Mouse (Mus musculus) intestine, postnatal 0 days (tissue): ENCODE data around the gene Stom. TPM values are rescaled to one million over a fixed set of nuclear protein-coding genes. Genes with fewer than 3 reads are reported as not detected.

Source experiments
- ATAC-seq: fragments of 200-750 bp; cut with Nextera tagmentation; 2 replicates; pipeline ENCODE4 v1.8.0; 2017; ENCODE audit warnings: mild to moderate bottlenecking, moderate TSS enrichment, moderate library complexity
- H3K27ac ChIP-seq: fragments of 300-500 bp; sonication (generic); 2 replicates; pipeline ENCODE4 v1.5.1; 2014; ENCODE audit warnings: mild to moderate bottlenecking, low read depth, low read length, moderate library complexity
- H3K27me3 ChIP-seq: fragments of 300-500 bp; sonication (generic); replicated peaks from 2 replicates; pipeline ENCODE4 v1.6.1; 2014; ENCODE audit warnings: low read length, mixed read lengths; ENCODE audit not compliant: control insufficient read depth, insufficient read depth
- H3K36me3 ChIP-seq: fragments of 300-500 bp; sonication (generic); 2 replicates; pipeline ENCODE4 v1.6.1; 2014; ENCODE audit warnings: mild to moderate bottlenecking, moderate library complexity; ENCODE audit not compliant: control insufficient read depth, insufficient read depth
- H3K4me1 ChIP-seq: fragments of 300-500 bp; sonication (generic); replicated peaks from 2 replicates; pipeline ENCODE4 v1.6.1; 2014; ENCODE audit warnings: antibody characterized with exemption, low read length, mixed read lengths; ENCODE audit not compliant: control insufficient read depth, insufficient read depth
- H3K4me2 ChIP-seq: fragments of 300-500 bp; sonication (generic); replicated peaks from 2 replicates; pipeline ENCODE4 v1.6.1; 2014; ENCODE audit warnings: low read depth, mild to moderate bottlenecking, moderate library complexity
- H3K4me3 ChIP-seq: fragments of 300-500 bp; sonication (generic); 2 replicates; pipeline ENCODE4 v1.5.1; 2014; ENCODE audit warnings: low read depth, low read length
- H3K9ac ChIP-seq: fragments of 300-500 bp; sonication (generic); 2 replicates; pipeline ENCODE4 v1.6.1; 2014; ENCODE audit warnings: mild to moderate bottlenecking, low read depth, low read length
- H3K9me3 ChIP-seq: fragments of 300-500 bp; sonication (generic); 2 replicates; pipeline ENCODE4 v1.6.1; 2016; ENCODE audit warnings: mixed run types; ENCODE audit not compliant: control insufficient read depth
- CTCF ChIP-seq: sonication (generic); IDR thresholded peaks from 2 replicates; pipeline ENCODE4 v1.5.1; 2016; ENCODE audit warnings: low read depth, mild to moderate bottlenecking, control low read depth, antibody characterized with exemption, moderate library complexity
- WGBS: fragments of 180-500 bp; shearing (Covaris S2); extraction: QIAGEN DNeasy Blood & Tissue Kit; methylation state at CpG from one replicate; pipeline ENCODE4 v1.1.7; 2014; 5-methylcytosine and 5-hydroxymethylcytosine counted together
- polyA plus RNA-seq: library from polyadenylated mRNA; unstranded; fragments of >200 nt; fragmentation: Nextera tagmentation; extraction: Ambion mirVana; gene quantifications from 2 replicates; pipeline ENCODE4 v1.2.1, GENCODE M21; 2015

Stom gene
- polyA plus RNA-seq, 1 experiment from 2014 or later = 45.6 TPM

- Histone ChIP-seq H3K4me3 (no peak overlapping the region), H3K36me3 (peaks cover 3% of the 10 kb centered on the region; the same call in 1 of the 2 replicates), H3K9ac (no peak overlapping the region), H3K27ac (peak overlapping the region; percentile 54; the same call in 1 of the 2 replicates), H3K9me3 (no peaks in the 10 kb centered on the region), H3K4me1 (peaks cover 13% of the 10 kb centered on the region; the same call in 1 of the 2 replicates), H3K4me2 (no peak overlapping the region), H3K27me3 (no peaks in the 10 kb centered on the region)
- TF ChIP-seq CTCF = no peak
- ATAC-seq = no peak
- 81% methylated on average over 6 of the region's 6 CpGs for WGBS
Observed at GRCm38 (mm10) chr2:35272881-35273280, 63.9 kb downstream of the Stom start.

- ATAC-seq = no peak
- Histone ChIP-seq H3K9me3 (no peaks in the 10 kb centered on the region), H3K4me2 (no peak overlapping the region), H3K4me3 (no peak overlapping the region), H3K36me3 (peaks cover 3% of the 10 kb centered on the region; the same call in 1 of the 2 replicates), H3K9ac (no peak overlapping the region), H3K4me1 (peaks cover 11% of the 10 kb centered on the region; the same call in 1 of the 2 replicates), H3K27me3 (no peaks in the 10 kb centered on the region), H3K27ac (no peak overlapping the region)
- 24% methylated on average over 2 of the region's 2 CpGs for WGBS
- TF ChIP-seq CTCF = no peak
Observed at GRCm38 (mm10) chr2:35271817-35272216, 65.0 kb downstream of the Stom start.

- no peak overlapping the region for H3K27ac ChIP-seq
- no peak overlapping the region for H3K4me2 ChIP-seq
- H3K4me3 ChIP-seq = no peak overlapping the region
- no peaks in the 10 kb centered on the region for H3K27me3 ChIP-seq
- no peak overlapping the region for H3K9ac ChIP-seq
- WGBS = 20% methylated on average over 10 of the region's 10 CpGs
- no peaks in the 10 kb centered on the region for H3K9me3 ChIP-seq
- no peak for ATAC-seq
- peaks cover 19% of the 10 kb centered on the region; the same call in 1 of the 2 replicates for H3K4me1 ChIP-seq
- peak; percentile 89 for TF ChIP-seq CTCF
- H3K36me3 ChIP-seq = peaks cover 3% of the 10 kb centered on the region; the same call in 1 of the 2 replicates
Observed at GRCm38 (mm10) chr2:35270531-35270984, 66.2 kb downstream of the Stom start.

- Histone ChIP-seq H3K27me3 (no peaks in the 10 kb centered on the region), H3K9ac (no peak overlapping the region), H3K27ac (no peak overlapping the region), H3K4me2 (no peak overlapping the region), H3K9me3 (no peaks in the 10 kb centered on the region), H3K36me3 (peaks cover 2% of the 10 kb centered on the region; the same call in 1 of the 2 replicates), H3K4me1 (peaks cover 19% of the 10 kb centered on the region; the same call in 1 of the 2 replicates), H3K4me3 (no peak overlapping the region)
- 82% methylated on average over 4 of the region's 4 CpGs for WGBS
- ATAC-seq = no peak
- TF ChIP-seq CTCF = no peak
Observed at GRCm38 (mm10) chr2:35269716-35270260, 67.0 kb downstream of the Stom start.

GRCm38 (mm10) chr2:35269136-35269535, 67.6 kb downstream of the Stom start:
- Histone ChIP-seq H3K27me3 (no peaks in the 10 kb centered on the region), H3K36me3 (no peaks in the 10 kb centered on the region), H3K9ac (no peak overlapping the region), H3K4me1 (peaks cover 19% of the 10 kb centered on the region; the same call in 1 of the 2 replicates), H3K4me2 (no peak overlapping the region), H3K9me3 (no peaks in the 10 kb centered on the region), H3K27ac (no peak overlapping the region), H3K4me3 (no peak overlapping the region)
- WGBS = 73% methylated on average over 6 of the region's 6 CpGs
- TF ChIP-seq CTCF = no peak
- ATAC-seq = no peak

- WGBS = 34% methylated on average over 10 of the region's 10 CpGs
- peak; percentile 42 for ATAC-seq
- Histone ChIP-seq H3K4me3 (no peak overlapping the region), H3K9me3 (no peaks in the 10 kb centered on the region), H3K9ac (no peak overlapping the region), H3K4me2 (peak overlapping the region; percentile 37), H3K27me3 (no peaks in the 10 kb centered on the region), H3K27ac (peak overlapping the region; percentile 75), H3K4me1 (peaks cover 16% of the 10 kb centered on the region; the same call in 1 of the 2 replicates), H3K36me3 (no peaks in the 10 kb centered on the region)
- no peak for TF ChIP-seq CTCF
Observed at GRCm38 (mm10) chr2:35267876-35268566, 68.8 kb downstream of the Stom start.
